Mouse (Mus musculus) heart, postnatal 0 days (tissue): ENCODE data around the gene Ppp1r12b. TPM values are rescaled to one million over a fixed set of nuclear protein-coding genes. Genes with fewer than 3 reads are reported as not detected.

Experiments used
- ATAC-seq: fragments of 200-750 bp; cut with Nextera tagmentation; 2 replicates; pipeline ENCODE4 v1.8.0; 2017; ENCODE audit warnings: low read depth, moderate number of reproducible peaks, moderate library complexity; ENCODE audit not compliant: insufficient read depth
- DNase-seq: peaks from one replicate; pipeline ENCODE4 v3.0.0-alpha.2; 2016; ENCODE audit warnings: low spot score
- H3K27ac ChIP-seq: fragments of 300-500 bp; sonication (generic); 2 replicates; pipeline ENCODE4 v1.5.1; 2014; ENCODE audit warnings: low read depth, mild to moderate bottlenecking
- H3K27me3 ChIP-seq: fragments of 300-500 bp; sonication (generic); 2 replicates; pipeline ENCODE4 v1.6.1; 2014; ENCODE audit warnings: low read length, mixed read lengths; ENCODE audit not compliant: control insufficient read depth, insufficient read depth
- H3K36me3 ChIP-seq: fragments of 300-500 bp; sonication (generic); replicated peaks from 2 replicates; pipeline ENCODE4 v1.6.1; 2014; ENCODE audit warnings: low read length, mixed read lengths; ENCODE audit not compliant: control insufficient read depth, insufficient read depth
- H3K4me1 ChIP-seq: fragments of 300-500 bp; sonication (generic); 2 replicates; pipeline ENCODE4 v1.6.1; 2014; ENCODE audit warnings: antibody characterized with exemption; ENCODE audit not compliant: control insufficient read depth, insufficient read depth
- H3K4me2 ChIP-seq: fragments of 300-500 bp; sonication (generic); 2 replicates; pipeline ENCODE4 v1.6.1; 2014; ENCODE audit warnings: low read depth, mild to moderate bottlenecking, low read length, moderate library complexity
- H3K4me3 ChIP-seq: fragments of 300-500 bp; sonication (generic); 2 replicates; pipeline ENCODE4 v1.5.1; 2014; ENCODE audit warnings: low read depth, low read length
- H3K9ac ChIP-seq: fragments of 300-500 bp; sonication (generic); replicated peaks from 2 replicates; pipeline ENCODE4 v1.6.1; 2014; ENCODE audit warnings: low read depth, low read length, mixed read lengths
- H3K9me3 ChIP-seq: fragments of 300-500 bp; sonication (generic); replicated peaks from 2 replicates; pipeline ENCODE4 v1.6.1; 2016; ENCODE audit warnings: low read length; ENCODE audit not compliant: control insufficient read depth
- CTCF ChIP-seq: IDR thresholded peaks from 2 replicates; pipeline ENCODE4 v1.5.1; 2016; ENCODE audit warnings: antibody characterized with exemption, control low read depth, low read depth
- EP300 ChIP-seq: IDR thresholded peaks from 2 replicates; pipeline ENCODE4 v1.6.1; 2016; ENCODE audit warnings: antibody characterized with exemption, low read depth
- WGBS: fragments of 180-500 bp; shearing (Covaris S2); extraction: QIAGEN DNeasy Blood & Tissue Kit; methylation state at CpG from one replicate; pipeline ENCODE4 v1.1.7; 2014; 5-methylcytosine and 5-hydroxymethylcytosine counted together
- polyA plus RNA-seq: library from polyadenylated mRNA; unstranded; fragments of >200 nt; fragmentation: Nextera tagmentation; extraction: Ambion mirVana; gene quantifications from 2 replicates; pipeline ENCODE4 v1.2.1, GENCODE M21; 2015
- total RNA-seq: library from RNA; depleted of rRNA; stranded (reverse); fragments of >200 nt; gene quantifications from 2 replicates; pipeline ENCODE4 v1.2.3, GENCODE M21; 2014; ENCODE audit warnings: low replicate concordance

Ppp1r12b gene
- total and polyA plus RNA-seq, 2 experiments from 2014 or later, result 23.0 to 69.9 TPM

DNA sequence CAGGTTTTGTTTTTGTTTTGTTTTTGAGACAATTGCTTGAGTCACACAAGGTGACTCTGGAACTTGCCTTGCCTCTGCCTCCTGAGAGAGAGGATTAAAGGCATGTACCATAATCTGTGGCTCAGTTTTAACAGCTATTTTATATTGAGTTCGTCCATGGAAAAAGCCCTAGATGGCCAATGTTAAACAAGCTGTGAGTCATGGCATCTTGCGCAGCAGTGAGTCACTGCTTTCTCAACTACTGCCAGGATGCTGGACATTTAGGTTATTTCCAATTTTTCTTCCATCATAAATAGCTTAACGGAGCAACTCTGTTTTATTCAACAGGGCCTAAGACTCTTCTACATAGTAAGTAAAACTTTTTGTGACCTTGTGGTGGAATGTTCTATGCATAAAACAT is 137.0 kb downstream of the Ppp1r12b start:
- Histone ChIP-seq H3K4me3 (no peak overlapping the region), H3K36me3 (peaks cover 13% of the 10 kb centered on the region), H3K4me1 (peaks cover 42% of the 10 kb centered on the region), H3K27ac (0 out of 2 replicates have a peak overlapping the region, but pooled peaks have one; percentile 61), H3K4me2 (no peak overlapping the region), H3K9ac (no peak overlapping the region), H3K9me3 (no peaks in the 10 kb centered on the region), H3K27me3 (no peaks in the 10 kb centered on the region)
- DNase-seq, result no peak
- no peak for TF ChIP-seq EP300
- 85% methylated on average over 3 of the region's 3 CpGs for WGBS
- ATAC-seq, result no peak

DNA sequence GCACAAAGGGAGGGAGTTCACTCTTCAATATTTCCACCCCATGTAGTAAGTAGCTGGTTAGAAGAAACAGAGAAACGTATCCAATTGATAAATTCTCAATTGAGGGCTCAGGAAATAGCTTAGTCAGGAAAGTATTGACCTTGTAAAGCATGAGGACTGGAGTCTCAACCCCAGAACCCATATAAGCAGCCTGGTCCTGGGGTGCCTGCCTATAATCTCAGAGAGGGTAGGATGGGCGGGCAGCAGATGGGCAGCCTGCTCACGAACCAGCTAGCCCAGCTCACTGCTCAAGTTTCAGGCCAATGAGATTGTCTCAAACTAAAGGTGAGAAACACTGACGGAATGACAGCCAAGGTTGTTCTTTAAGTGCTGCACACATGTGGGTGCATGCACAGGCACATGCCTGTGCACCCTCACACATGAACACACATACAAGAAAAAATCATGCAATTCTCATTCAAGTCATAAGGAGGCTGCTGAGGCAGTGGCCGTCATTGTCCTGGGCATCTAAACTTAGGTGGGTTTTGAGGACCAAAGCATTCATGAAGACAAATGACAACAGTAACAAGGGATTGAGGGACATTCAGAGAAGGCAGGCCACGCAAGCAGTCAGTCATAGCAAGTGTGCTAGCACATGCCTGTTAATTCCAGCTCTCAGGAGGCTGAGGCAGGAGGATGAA is 137.7 kb downstream of the Ppp1r12b start:
- no peak for DNase-seq
- TF ChIP-seq CTCF, result no peak
- no peak for TF ChIP-seq EP300
- no peak overlapping the region for H3K4me2 ChIP-seq
- no peaks in the 10 kb centered on the region for H3K9me3 ChIP-seq
- peaks cover 37% of the 10 kb centered on the region for H3K4me1 ChIP-seq
- H3K36me3 ChIP-seq, result peaks cover 14% of the 10 kb centered on the region
- no peak overlapping the region for H3K4me3 ChIP-seq
- peak overlapping the region; percentile 78 for H3K27ac ChIP-seq
- no peak overlapping the region for H3K9ac ChIP-seq
- 93% methylated on average over 6 of the region's 6 CpGs for WGBS
- ATAC-seq, result no peak
- no peaks in the 10 kb centered on the region for H3K27me3 ChIP-seq

DNA sequence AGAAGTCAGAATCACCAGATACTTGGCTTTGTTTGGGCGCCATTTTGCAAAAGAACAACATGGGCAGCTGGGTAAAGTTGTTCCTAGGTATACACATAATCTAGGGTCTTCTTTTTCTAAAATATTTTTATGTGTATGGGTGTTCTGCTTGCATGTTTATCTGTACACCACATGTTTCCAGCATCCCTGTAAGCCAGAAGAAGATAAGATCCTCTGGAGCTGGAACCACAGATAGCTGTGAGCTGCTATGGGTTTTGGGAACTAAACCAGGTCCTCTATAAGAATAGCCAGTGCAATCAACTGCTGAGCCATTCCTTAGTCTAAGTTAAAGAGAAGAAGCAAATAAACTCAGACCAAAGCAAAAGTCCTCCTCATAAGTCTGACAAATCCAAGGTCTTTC is 138.6 kb downstream of the Ppp1r12b start:
- no peak overlapping the region for H3K4me2 ChIP-seq
- no peak overlapping the region for H3K4me3 ChIP-seq
- no peak for ATAC-seq
- DNase-seq, result no peak
- no peaks in the 10 kb centered on the region for H3K9me3 ChIP-seq
- H3K36me3 ChIP-seq, result peaks cover 14% of the 10 kb centered on the region
- TF ChIP-seq CTCF, result no peak
- TF ChIP-seq EP300, result no peak; the same call in 1 of the 2 replicates
- no peaks in the 10 kb centered on the region for H3K27me3 ChIP-seq
- H3K4me1 ChIP-seq, result peaks cover 37% of the 10 kb centered on the region
- peak overlapping the region; percentile 78 for H3K27ac ChIP-seq
- H3K9ac ChIP-seq, result no peak overlapping the region
- WGBS, result 88% methylated on average over 1 of the region's 1 CpGs

DNA sequence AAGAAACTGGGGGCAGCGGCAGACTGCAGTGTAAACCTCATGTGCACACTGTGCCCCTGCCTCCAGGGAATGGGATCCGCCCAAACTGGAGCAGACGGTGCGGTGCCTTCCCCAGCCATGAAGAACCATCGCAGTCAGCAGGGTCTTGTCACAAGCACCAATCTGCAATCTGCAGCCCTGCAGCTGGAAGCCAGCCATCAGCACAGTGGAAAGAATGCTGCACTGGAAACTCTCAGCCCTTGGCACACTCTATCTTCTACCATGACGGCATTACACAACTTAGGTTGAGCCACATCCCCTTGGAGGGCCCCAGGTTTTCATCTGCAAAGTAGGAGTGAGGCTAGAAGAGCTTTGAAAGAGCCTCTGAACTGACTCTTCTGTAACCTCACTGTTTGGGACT is 139.1 kb downstream of the Ppp1r12b start:
- Histone ChIP-seq H3K36me3 (peaks cover 14% of the 10 kb centered on the region), H3K9ac (no peak overlapping the region), H3K9me3 (no peaks in the 10 kb centered on the region), H3K4me3 (no peak overlapping the region), H3K4me2 (no peak overlapping the region), H3K27me3 (no peaks in the 10 kb centered on the region), H3K4me1 (peaks cover 37% of the 10 kb centered on the region), H3K27ac (peak overlapping the region; percentile 78)
- 19% methylated on average over 6 of the region's 6 CpGs for WGBS
- DNase-seq (peak; percentile 90), ATAC-seq (peak; percentile 95)
- TF ChIP-seq CTCF, result 0 out of 2 replicates have a peak, but pooled peaks have one; percentile 7
- no peak; the same call in 1 of the 2 replicates for TF ChIP-seq EP300

DNA sequence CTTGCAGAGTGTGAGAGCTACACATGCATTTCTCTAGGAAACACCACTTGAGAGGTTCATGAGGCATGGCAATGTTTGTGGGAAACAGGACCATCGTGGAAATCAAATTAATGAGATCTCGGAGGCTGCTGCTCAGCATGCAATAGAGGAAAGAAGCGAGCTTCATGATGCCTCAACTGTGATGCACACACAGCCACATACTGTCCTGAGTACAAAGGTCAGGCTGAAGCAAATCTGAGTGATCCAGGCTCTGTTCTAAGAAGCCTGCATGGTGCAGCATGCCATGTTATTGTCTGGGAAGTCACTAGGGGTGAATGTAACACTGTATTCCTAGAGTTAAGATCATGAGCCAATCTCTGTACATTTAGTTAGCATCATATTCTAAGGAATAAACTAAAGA is 140.0 kb downstream of the Ppp1r12b start:
- peak overlapping the region; percentile 78 for H3K27ac ChIP-seq
- H3K27me3 ChIP-seq, result no peaks in the 10 kb centered on the region
- DNase-seq (no peak), ATAC-seq (no peak)
- no peak overlapping the region for H3K4me2 ChIP-seq
- no peak overlapping the region for H3K9ac ChIP-seq
- peaks cover 37% of the 10 kb centered on the region for H3K4me1 ChIP-seq
- WGBS, result 82% methylated on average over 3 of the region's 3 CpGs
- H3K9me3 ChIP-seq, result no peaks in the 10 kb centered on the region
- H3K36me3 ChIP-seq, result peaks cover 21% of the 10 kb centered on the region
- H3K4me3 ChIP-seq, result no peak overlapping the region
- TF ChIP-seq CTCF (no peak), EP300 (no peak)

DNA sequence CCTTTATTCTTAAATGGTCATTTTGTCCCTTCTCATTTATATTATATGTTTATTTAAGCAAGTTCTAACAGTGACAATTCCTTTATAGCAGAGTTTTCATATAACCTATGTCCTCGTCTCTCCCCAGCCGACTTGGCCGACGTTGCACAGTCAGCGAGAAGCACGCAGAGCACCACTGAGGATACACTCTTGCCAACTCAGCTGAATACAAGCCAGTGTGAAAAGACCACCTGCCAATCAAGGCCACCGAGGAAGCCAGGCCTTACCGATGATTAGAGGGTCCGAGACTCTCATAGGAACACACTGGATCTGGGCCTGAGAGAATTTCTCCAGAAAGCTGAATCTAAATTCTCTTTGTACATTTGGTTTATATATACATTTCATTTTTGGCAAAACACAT is 150.3 kb downstream of the Ppp1r12b start:
- DNase-seq (no peak), ATAC-seq (no peak)
- peaks cover 4% of the 10 kb centered on the region; the same call in 1 of the 2 replicates for H3K36me3 ChIP-seq
- TF ChIP-seq CTCF, result no peak
- no peak overlapping the region for H3K4me2 ChIP-seq
- H3K27ac ChIP-seq, result peak overlapping the region; percentile 97; the same call in 1 of the 2 replicates
- no peak overlapping the region for H3K4me3 ChIP-seq
- H3K4me1 ChIP-seq, result peaks cover 34% of the 10 kb centered on the region
- no peak overlapping the region for H3K9ac ChIP-seq
- WGBS, result 77% methylated on average over 9 of the region's 9 CpGs
- H3K27me3 ChIP-seq, result no peaks in the 10 kb centered on the region
- no peaks in the 10 kb centered on the region for H3K9me3 ChIP-seq
